Mouse (Mus musculus) megakaryocyte, embryonic 14.5 days (primary cell): Measurements from ENCODE around the gene Mdga1.

Source experiments
- FLI1 ChIP-seq: IDR thresholded peaks from 2 replicates; pipeline ENCODE4 v1.6.1; 2012; ENCODE audit warnings: low read length, inconsistent platforms, mixed read lengths
- GATA1 ChIP-seq: IDR thresholded peaks from 3 replicates; pipeline ENCODE4 v1.6.1; 2012; ENCODE audit warnings: mixed read lengths, low read length, inconsistent platforms, borderline replicate concordance

- no peak for TF ChIP-seq GATA1
- TF ChIP-seq FLI1, result no peak
Observed at GRCm38 (mm10) chr17:29880251-29880650, 89.6 kb downstream of the Mdga1 start.
